Mouse (Mus musculus) embryonic fibroblast, embryonic 13.5 days (primary cell): Measurements from ENCODE around the gene Adgra3. TPM values are rescaled to one million over a fixed set of nuclear protein-coding genes. Genes with fewer than 3 reads are reported as not detected.

Experiments used
- H3K27ac ChIP-seq: 2 replicates; pipeline ENCODE4 v1.5.1; 2012; ENCODE audit warnings: low read length, control low read depth, inconsistent platforms; ENCODE audit not compliant: insufficient read depth
- H3K4me1 ChIP-seq: 2 replicates; pipeline ENCODE4 v1.6.1; 2011; ENCODE audit warnings: low read length; ENCODE audit not compliant: control insufficient read depth, insufficient read depth
- H3K4me3 ChIP-seq: 2 replicates; pipeline ENCODE4 v1.5.1; 2011; ENCODE audit warnings: mild to moderate bottlenecking, control low read depth, low read length; ENCODE audit not compliant: insufficient read depth
- CTCF ChIP-seq: IDR thresholded peaks from 2 replicates; pipeline ENCODE4 v1.5.1; 2011; ENCODE audit warnings: mild to moderate bottlenecking, control low read depth, low read length, moderate library complexity, borderline replicate concordance; ENCODE audit not compliant: insufficient read depth
- POLR2A ChIP-seq: IDR thresholded peaks from 2 replicates; pipeline ENCODE4 v1.6.1; 2011; ENCODE audit warnings: low read depth, mild to moderate bottlenecking, control low read depth, low read length, moderate library complexity
- polyA plus RNA-seq: library from polyadenylated mRNA; stranded (reverse); fragments of >200 nt; gene quantifications from 2 replicates; pipeline ENCODE4 v1.2.4, GENCODE M21; 2011; ENCODE audit warnings: low read depth; ENCODE audit not compliant: missing spikeins, insufficient read length

The Adgra3 gene
- polyA plus RNA-seq, 1 experiment: 53.3 TPM

GRCm38 (mm10) chr5:50049506-50049905 lies 9.3 kb downstream of the Adgra3 start:
- no peak overlapping the region for H3K27ac ChIP-seq
- H3K4me1 ChIP-seq: no peaks in the 10 kb centered on the region
- no peak overlapping the region for H3K4me3 ChIP-seq
- TF ChIP-seq POLR2A (no peak), CTCF (no peak)

GRCm38 (mm10) chr5:50048960-50049359 lies 9.8 kb downstream of the Adgra3 start:
- TF ChIP-seq POLR2A (no peak), CTCF (no peak)
- Histone ChIP-seq H3K4me3 (no peak overlapping the region), H3K27ac (no peak overlapping the region), H3K4me1 (no peaks in the 10 kb centered on the region)

GRCm38 (mm10) chr5:50048271-50048851 lies 10.4 kb downstream of the Adgra3 start:
- no peak for TF ChIP-seq CTCF
- TF ChIP-seq POLR2A: no peak
- Histone ChIP-seq H3K4me1 (no peaks in the 10 kb centered on the region), H3K27ac (no peak overlapping the region), H3K4me3 (no peak overlapping the region)

- no peak overlapping the region for H3K4me3 ChIP-seq
- H3K4me1 ChIP-seq: no peaks in the 10 kb centered on the region
- H3K27ac ChIP-seq: no peak overlapping the region
- TF ChIP-seq POLR2A (no peak), CTCF (no peak)
Measured at GRCm38 (mm10) chr5:50045180-50045579, 13.6 kb downstream of the Adgra3 start.

GRCm38 (mm10) chr5:50043677-50044076 lies 15.1 kb downstream of the Adgra3 start:
- Histone ChIP-seq H3K4me3 (no peak overlapping the region), H3K27ac (no peak overlapping the region), H3K4me1 (no peaks in the 10 kb centered on the region)
- TF ChIP-seq POLR2A (no peak), CTCF (no peak)

- no peaks in the 10 kb centered on the region for H3K4me1 ChIP-seq
- no peak overlapping the region for H3K27ac ChIP-seq
- TF ChIP-seq CTCF: no peak
- no peak for TF ChIP-seq POLR2A
Measured at GRCm38 (mm10) chr5:50042274-50042943, 16.4 kb downstream of the Adgra3 start.

GRCm38 (mm10) chr5:50039521-50039920 lies 19.3 kb downstream of the Adgra3 start:
- Histone ChIP-seq H3K4me3 (no peak overlapping the region), H3K27ac (no peak overlapping the region), H3K4me1 (peaks cover 3% of the 10 kb centered on the region)
- TF ChIP-seq CTCF (no peak), POLR2A (no peak)

More at GRCm38 (mm10) chr5:50042274-50042943, 16.4 kb downstream of the Adgra3 start:
- no peak overlapping the region for H3K4me3 ChIP-seq

- H3K4me1 ChIP-seq: peaks cover 9% of the 10 kb centered on the region
- TF ChIP-seq CTCF (no peak), POLR2A (no peak)
- H3K4me3 ChIP-seq: no peak overlapping the region
- no peak overlapping the region for H3K27ac ChIP-seq
Measured at GRCm38 (mm10) chr5:50037666-50038065, 21.1 kb downstream of the Adgra3 start.

- TF ChIP-seq POLR2A (no peak), CTCF (no peak)
- peaks cover 12% of the 10 kb centered on the region for H3K4me1 ChIP-seq
- H3K4me3 ChIP-seq: no peak overlapping the region
- no peak overlapping the region for H3K27ac ChIP-seq
Measured at GRCm38 (mm10) chr5:50034900-50035514, 23.8 kb downstream of the Adgra3 start.

GRCm38 (mm10) chr5:50034231-50034630 lies 24.6 kb downstream of the Adgra3 start:
- Histone ChIP-seq H3K4me1 (peaks cover 12% of the 10 kb centered on the region), H3K27ac (peak overlapping the region; percentile 83), H3K4me3 (no peak overlapping the region)
- TF ChIP-seq CTCF: no peak
- TF ChIP-seq POLR2A: no peak
